Mouse (Mus musculus) testis, postnatal 14 days (tissue): ENCODE measurements around the gene Col4a4.

Experiments
- DNase-seq: peaks from one replicate; pipeline ENCODE4 v3.0.0; 2021; ENCODE audit warnings: low spot score

Gene Col4a4

GRCm38 (mm10) chr1:82414434-82415045 lies 172.1 kb downstream of the Col4a4 start:
- DNase-seq = no peak

GRCm38 (mm10) chr1:82412085-82412484 lies 174.6 kb downstream of the Col4a4 start:
- no peak for DNase-seq

GRCm38 (mm10) chr1:82411521-82411920 lies 175.1 kb downstream of the Col4a4 start:
- DNase-seq = no peak

GRCm38 (mm10) chr1:82410548-82410947 lies 176.1 kb downstream of the Col4a4 start:
- DNase-seq = no peak

GRCm38 (mm10) chr1:82409271-82409670 lies 177.4 kb downstream of the Col4a4 start:
- no peak for DNase-seq

GRCm38 (mm10) chr1:82407786-82408185 lies 178.9 kb downstream of the Col4a4 start:
- DNase-seq = no peak
